Mouse (Mus musculus): ENCODE data around the gene Hs3st3a1. TPM values are rescaled to one million over a fixed set of nuclear protein-coding genes. Genes with fewer than 3 reads are reported as not detected.
A peak's percentile ranks its signal among the peaks of the same experiment; 100 is the strongest.

The Hs3st3a1 gene
- total and polyA plus RNA-seq, 3 experiments: 0.03 TPM; not detected in 2

- peak; percentile 25; the same call in 1 of the 2 replicates for TF ChIP-seq RCOR1 (IDR thresholded peaks at IDR 0.05; ENCODE audit: low read depth, low read length)
- TF ChIP-seq ETS1 (IDR thresholded peaks at IDR 0.05; ENCODE audit: low read depth, low read length): peak; percentile 90
- 0 out of 2 replicates have a peak, but pooled peaks have one; percentile 19 for TF ChIP-seq TCF12 (IDR thresholded peaks at IDR 0.05; ENCODE audit: low read depth, low read length)
- TF ChIP-seq MAX (IDR thresholded peaks at IDR 0.05; ENCODE audit: low read length): no peak
- TF ChIP-seq POLR2A (IDR thresholded peaks at IDR 0.05; ENCODE audit: control insufficient read depth in 1 of 2, insufficient read depth in 1 of 2, low read depth in 1 of 2, low read length in 2 of 2, poor library complexity in 1 of 2): no peak
- TF ChIP-seq ZNF384 (IDR thresholded peaks at IDR 0.05; ENCODE audit: low read depth, low read length): no peak
- TF ChIP-seq CHD2 (IDR thresholded peaks at IDR 0.05; ENCODE audit: low read length): no peak
- no peak for TF ChIP-seq RAD21 (IDR thresholded peaks at IDR 0.05; ENCODE audit: low read depth, low read length)
Measured at GRCm38 (mm10) chr11:64518146-64518841, 83.2 kb downstream of the Hs3st3a1 start (continued).

DNA sequence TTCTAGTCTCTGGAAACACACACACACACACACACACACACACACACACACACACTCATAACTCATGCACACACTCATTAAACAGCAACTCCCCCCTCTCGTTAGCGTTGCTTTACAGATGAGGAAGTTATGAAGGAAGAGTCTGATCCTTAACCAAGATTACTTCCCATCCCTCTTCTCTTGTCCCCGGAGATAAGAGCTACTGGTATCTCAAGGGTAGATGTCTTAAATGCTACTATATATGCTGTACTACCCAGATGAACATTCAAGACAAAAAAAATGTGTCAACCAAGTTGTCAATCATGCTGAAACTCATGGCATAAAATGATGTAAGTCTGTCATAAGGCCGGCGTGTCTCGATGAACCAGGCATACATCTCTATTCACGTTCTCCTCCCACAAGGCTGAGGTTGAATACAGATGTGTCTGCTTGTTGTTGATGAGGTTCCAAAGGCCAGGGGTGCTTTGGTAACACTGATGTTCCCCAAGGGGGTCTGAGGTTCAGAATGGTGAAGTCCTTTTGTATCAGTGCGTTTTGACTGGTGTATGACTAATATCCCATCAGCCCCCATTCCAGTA is 89.0 kb downstream of the Hs3st3a1 start:
- Histone ChIP-seq H3K27ac (ENCODE audit: control insufficient read depth, low read depth, low read length) (peak overlapping the region; percentile 29; the same call in 1 of the 2 replicates), H3K36me3 (ENCODE audit: control insufficient read depth in 1 of 2, insufficient read depth in 2 of 2, low read length in 2 of 2) (peaks cover 0 to 12% of the 10 kb centered on the region in 2 experiments; a peak in 2 of 4 replicates), H3K9me3 (replicated peaks; ENCODE audit: insufficient read depth, low read length) (no peaks in the 10 kb centered on the region), H3K4me3 (ENCODE audit: control insufficient read depth in 1 of 2, insufficient read depth in 1 of 2, low read depth in 2 of 2, low read length in 2 of 2) (0 out of 4 replicates have a peak overlapping the region, but pooled peaks of 1 of the 2 experiments have one; percentile 4), H3K79me2 (ENCODE audit: control insufficient read depth, insufficient read depth, low read length, poor library complexity) (no peaks in the 10 kb centered on the region), H3K9ac (ENCODE audit: control insufficient read depth, low read depth, low read length, poor library complexity, severe bottlenecking) (no peak overlapping the region), H3K27me3 (ENCODE audit: control insufficient read depth in 1 of 2, insufficient read depth in 2 of 2, low read length in 2 of 2) (no peaks in the 10 kb centered on the region; a peak in 1 of 4 replicates), H3K4me1 (ENCODE audit: control insufficient read depth in 1 of 2, insufficient read depth in 2 of 2, low read length in 2 of 2) (peaks cover 12 to 14% of the 10 kb centered on the region in 2 experiments)
- TF ChIP-seq GABPA (IDR thresholded peaks at IDR 0.05; ENCODE audit: low read depth, low read length): no peak
- peak; percentile 25; the same call in 1 of the 2 replicates for TF ChIP-seq ELF1 (IDR thresholded peaks at IDR 0.05; ENCODE audit: low read depth, low read length)
- TF ChIP-seq POLR2AphosphoS2 (IDR thresholded peaks at IDR 0.05; ENCODE audit: low read length): no peak
- 0 out of 2 replicates have a peak, but pooled peaks have one; percentile 28 for TF ChIP-seq HCFC1 (IDR thresholded peaks at IDR 0.05; ENCODE audit: low read depth, low read length)
- no peak for TF ChIP-seq TBP (IDR thresholded peaks at IDR 0.05; ENCODE audit: low read depth, low read length)
- TF ChIP-seq KAT2A (conservative IDR thresholded peaks at IDR 0.05; ENCODE audit: low read depth, low read length): no peak
- peak; percentile 70 to 71 for TF ChIP-seq EP300 (IDR thresholded peaks at IDR 0.05; ENCODE audit: low read depth in 1 of 2, low read length in 2 of 2)
- TF ChIP-seq SMC3 (IDR thresholded peaks at IDR 0.05; ENCODE audit: low read depth, low read length): no peak
- TF ChIP-seq GATA1 (IDR thresholded peaks at IDR 0.05; ENCODE audit: low read depth, low read length): peak; percentile 89
- TF ChIP-seq TCF12 (IDR thresholded peaks at IDR 0.05; ENCODE audit: low read depth, low read length): peak; percentile 83
- TF ChIP-seq ZNF384 (IDR thresholded peaks at IDR 0.05; ENCODE audit: low read depth, low read length): peak; percentile 78
- no peak for TF ChIP-seq BHLHE40 (IDR thresholded peaks at IDR 0.05; ENCODE audit: borderline replicate concordance, low read depth, low read length)
- TF ChIP-seq RCOR1 (IDR thresholded peaks at IDR 0.05; ENCODE audit: low read depth, low read length): peak; percentile 57; the same call in 1 of the 2 replicates
- no peak for TF ChIP-seq MAX (IDR thresholded peaks at IDR 0.05; ENCODE audit: low read length)
- TF ChIP-seq POLR2A (IDR thresholded peaks at IDR 0.05; ENCODE audit: control insufficient read depth in 1 of 2, insufficient read depth in 1 of 2, low read depth in 1 of 2, low read length in 2 of 2, poor library complexity in 1 of 2): no peak
- no peak for TF ChIP-seq MYC (IDR thresholded peaks at IDR 0.05; ENCODE audit: low read depth, low read length)
- peak; percentile 77 for TF ChIP-seq ETS1 (IDR thresholded peaks at IDR 0.05; ENCODE audit: low read depth, low read length)
- peak; percentile 74 for DNase-seq (ENCODE audit: low read depth, low spot score)

All from MEL (cell line).